ENCODE assay signal across 22 mouse cellular contexts in genomic region chr11:103120315-103120714, GRCm38 (mm10). TPM values are rescaled to one million over a fixed set of nuclear protein-coding genes. Genes with fewer than 3 reads are reported as not detected.
DNase-seq lines count a peak whose midpoint lies in the region; ATAC-seq and TF ChIP-seq lines count a peak whose summit lies in the region.
"Had no signal": no experiment of that assay in that cellular context is flagged by ENCODE, and none has a peak within 500 bp of the region (broad histone marks: within the 10 kb centered on the region; RNA-seq: fewer than 3 reads in every experiment).

No protein-coding gene starts in this region.

- peak; percentile 58 for DNase-seq in embryonic facial prominence, embryonic 14.5 days (ENCODE audit: low spot score)
- no peak for DNase-seq in embryonic facial prominence, embryonic 10.5 days (ENCODE audit: low spot score)
- DNase-seq in hindbrain, postnatal 0 days (ENCODE audit: low spot score): peak; percentile 38
- DNase-seq in urinary bladder, postnatal 14 days (ENCODE audit: low spot score): peak; percentile 20
- no peak for DNase-seq in urinary bladder, postnatal 10 days (ENCODE audit: low spot score)
- DNase-seq in liver, postnatal 0 days: no peak
- DNase-seq: cerebellum, adult 11 months; kidney, adult 18-20 months; kidney, postnatal 25 days; layer of hippocampus, adult 9-11 months; right cerebral cortex, adult 18-20 months had no signal

- H3K4me2 ChIP-seq in embryonic facial prominence, embryonic 14.5 days (ENCODE audit: low read depth, low read length): no peak overlapping the region
- H3K4me2 ChIP-seq in hindbrain, postnatal 0 days (ENCODE audit: low read depth, low read length): no peak overlapping the region
- H3K4me2 ChIP-seq in hindbrain, embryonic 16.5 days (ENCODE audit: low read length): no peak overlapping the region
- H3K4me2 ChIP-seq in forebrain, embryonic 13.5 days: no peak overlapping the region
- no peak overlapping the region for H3K4me2 ChIP-seq in liver, postnatal 0 days (ENCODE audit: low read depth, low read length)
- H3K4me2 ChIP-seq: embryonic facial prominence, embryonic 13.5 days; hindbrain, embryonic 14.5 days; limb, embryonic 13.5 days; liver, embryonic 15.5 days; stomach, embryonic 15.5 days had no signal

- TF ChIP-seq CTCF in hindbrain, postnatal 0 days (IDR thresholded peaks at IDR 0.05; ENCODE audit: low read depth): no peak
- no peak for TF ChIP-seq CTCF in liver, postnatal 0 days (IDR thresholded peaks at IDR 0.05; ENCODE audit: low read depth)

- H3K4me1 ChIP-seq in embryonic facial prominence, embryonic 14.5 days (ENCODE audit: control insufficient read depth, insufficient read depth, low read length): peaks cover 10% of the 10 kb centered on the region
- peaks cover 28% of the 10 kb centered on the region for H3K4me1 ChIP-seq in embryonic facial prominence, embryonic 10.5 days
- H3K4me1 ChIP-seq in hindbrain, postnatal 0 days (ENCODE audit: insufficient read depth, low read length): peaks cover 5% of the 10 kb centered on the region; the same call in 1 of the 2 replicates
- peaks cover 9% of the 10 kb centered on the region for H3K4me1 ChIP-seq in hindbrain, embryonic 16.5 days (ENCODE audit: control insufficient read depth, insufficient read depth, low read depth, low read length)
- H3K4me1 ChIP-seq in forebrain, embryonic 13.5 days: peaks cover 25% of the 10 kb centered on the region
- H3K4me1 ChIP-seq in liver, postnatal 0 days (ENCODE audit: insufficient read depth): peaks cover 17% of the 10 kb centered on the region

- no peaks in the 10 kb centered on the region for H3K36me3 ChIP-seq in embryonic facial prominence, embryonic 14.5 days (ENCODE audit: control insufficient read depth, insufficient read depth, low read length)
- no peaks in the 10 kb centered on the region for H3K36me3 ChIP-seq in embryonic facial prominence, embryonic 10.5 days (replicated peaks)
- no peaks in the 10 kb centered on the region for H3K36me3 ChIP-seq in hindbrain, postnatal 0 days (ENCODE audit: insufficient read depth, low read length)
- H3K36me3 ChIP-seq in hindbrain, embryonic 16.5 days (ENCODE audit: control insufficient read depth, insufficient read depth, low read length): no peaks in the 10 kb centered on the region
- H3K36me3 ChIP-seq in forebrain, embryonic 13.5 days (ENCODE audit: poor library complexity, severe bottlenecking): no peaks in the 10 kb centered on the region
- H3K36me3 ChIP-seq in liver, postnatal 0 days (replicated peaks; ENCODE audit: insufficient read depth, low read length): no peaks in the 10 kb centered on the region
- H3K36me3 ChIP-seq: embryonic facial prominence, embryonic 13.5 days; limb, embryonic 13.5 days; liver, embryonic 15.5 days; stomach, embryonic 15.5 days had no signal

- ATAC-seq in embryonic facial prominence, embryonic 14.5 days (ENCODE audit: low read depth): no peak
- ATAC-seq in hindbrain, postnatal 0 days: no peak
- no peak for ATAC-seq in hindbrain, embryonic 16.5 days
- no peak for ATAC-seq in forebrain, embryonic 13.5 days
- no peak for ATAC-seq in liver, postnatal 0 days
- ATAC-seq: activated CD4-positive, CD25-positive, alpha-beta regulatory T cell, adult 4 months; midbrain, embryonic 16.5 days; Patski had no signal

- peak overlapping the region; percentile 39; the same call in 1 of the 2 replicates for H3K27ac ChIP-seq in embryonic facial prominence, embryonic 14.5 days (replicated peaks; ENCODE audit: low read depth, low read length)
- no peak overlapping the region for H3K27ac ChIP-seq in embryonic facial prominence, embryonic 10.5 days (replicated peaks)
- H3K27ac ChIP-seq in hindbrain, postnatal 0 days: no peak overlapping the region
- H3K27ac ChIP-seq in hindbrain, embryonic 16.5 days (ENCODE audit: low read depth, low read length): no peak overlapping the region
- no peak overlapping the region for H3K27ac ChIP-seq in forebrain, embryonic 13.5 days
- no peak overlapping the region for H3K27ac ChIP-seq in liver, postnatal 0 days (ENCODE audit: low read depth)
- H3K27ac ChIP-seq: embryonic facial prominence, embryonic 13.5 days; hindbrain, embryonic 14.5 days; limb, embryonic 13.5 days; liver, embryonic 15.5 days; stomach, embryonic 15.5 days had no signal

- no peak overlapping the region for H3K9ac ChIP-seq in embryonic facial prominence, embryonic 14.5 days (ENCODE audit: low read depth, low read length)
- H3K9ac ChIP-seq in hindbrain, postnatal 0 days (replicated peaks; ENCODE audit: low read length): no peak overlapping the region
- H3K9ac ChIP-seq in hindbrain, embryonic 16.5 days (ENCODE audit: low read depth, low read length): no peak overlapping the region
- no peak overlapping the region for H3K9ac ChIP-seq in forebrain, embryonic 13.5 days
- no peak overlapping the region for H3K9ac ChIP-seq in liver, postnatal 0 days (replicated peaks)
- H3K9ac ChIP-seq: embryonic facial prominence, embryonic 13.5 days; hindbrain, embryonic 14.5 days; limb, embryonic 13.5 days; liver, embryonic 15.5 days; stomach, embryonic 15.5 days had no signal

- H3K27me3 ChIP-seq in embryonic facial prominence, embryonic 14.5 days (replicated peaks; ENCODE audit: control insufficient read depth, insufficient read depth, low read length): no peaks in the 10 kb centered on the region
- H3K27me3 ChIP-seq in embryonic facial prominence, embryonic 10.5 days (replicated peaks; ENCODE audit: low read depth, poor library complexity, severe bottlenecking): 0 out of 2 replicates have a peak, but pooled peaks cover 4% of the 10 kb centered on the region
- H3K27me3 ChIP-seq in hindbrain, postnatal 0 days (ENCODE audit: insufficient read depth, low read length): no peaks in the 10 kb centered on the region
- no peaks in the 10 kb centered on the region for H3K27me3 ChIP-seq in hindbrain, embryonic 16.5 days (replicated peaks; ENCODE audit: control insufficient read depth, insufficient read depth, low read length)
- H3K27me3 ChIP-seq in forebrain, embryonic 13.5 days: no peaks in the 10 kb centered on the region
- H3K27me3 ChIP-seq in liver, postnatal 0 days (ENCODE audit: insufficient read depth, low read length): no peaks in the 10 kb centered on the region
- H3K27me3 ChIP-seq: embryonic facial prominence, embryonic 13.5 days; limb, embryonic 13.5 days; liver, embryonic 15.5 days; megakaryocyte, embryonic 14.5 days; Patski; stomach, embryonic 15.5 days had no signal

- no peak for TF ChIP-seq EP300 in liver, postnatal 0 days (IDR thresholded peaks at IDR 0.05; ENCODE audit: low read depth)

- no peaks in the 10 kb centered on the region for H3K9me3 ChIP-seq in embryonic facial prominence, embryonic 14.5 days (ENCODE audit: control insufficient read depth, low read length)
- no peaks in the 10 kb centered on the region for H3K9me3 ChIP-seq in embryonic facial prominence, embryonic 10.5 days
- H3K9me3 ChIP-seq in hindbrain, postnatal 0 days (ENCODE audit: low read length): no peaks in the 10 kb centered on the region
- no peaks in the 10 kb centered on the region for H3K9me3 ChIP-seq in hindbrain, embryonic 16.5 days (ENCODE audit: control insufficient read depth, low read length)
- no peaks in the 10 kb centered on the region for H3K9me3 ChIP-seq in forebrain, embryonic 13.5 days (replicated peaks)
- H3K9me3 ChIP-seq in liver, postnatal 0 days (ENCODE audit: low read length): no peaks in the 10 kb centered on the region
- H3K9me3 ChIP-seq: embryonic facial prominence, embryonic 13.5 days; limb, embryonic 13.5 days; liver, embryonic 15.5 days; megakaryocyte, embryonic 14.5 days; stomach, embryonic 15.5 days had no signal

- no peak overlapping the region for H3K4me3 ChIP-seq in embryonic facial prominence, embryonic 14.5 days (ENCODE audit: low read depth, low read length)
- H3K4me3 ChIP-seq in embryonic facial prominence, embryonic 10.5 days: no peak overlapping the region
- H3K4me3 ChIP-seq in hindbrain, postnatal 0 days (ENCODE audit: low read length): no peak overlapping the region
- H3K4me3 ChIP-seq in hindbrain, embryonic 16.5 days (ENCODE audit: low read length): no peak overlapping the region
- no peak overlapping the region for H3K4me3 ChIP-seq in forebrain, embryonic 13.5 days
- H3K4me3 ChIP-seq in liver, postnatal 0 days (ENCODE audit: low read depth, low read length): no peak overlapping the region
- H3K4me3 ChIP-seq: embryonic facial prominence, embryonic 13.5 days; limb, embryonic 13.5 days; liver, embryonic 15.5 days; stomach, embryonic 15.5 days had no signal

- 42% methylated on average over 5 of the region's 5 CpGs for WGBS in embryonic facial prominence, embryonic 14.5 days
- 79% methylated on average over 5 of the region's 5 CpGs for WGBS in embryonic facial prominence, embryonic 10.5 days
- WGBS in hindbrain, postnatal 0 days: 50% methylated on average over 5 of the region's 5 CpGs
- 66% methylated on average over 5 of the region's 5 CpGs for WGBS in hindbrain, embryonic 16.5 days
- 75% methylated on average over 5 of the region's 5 CpGs for WGBS in forebrain, embryonic 13.5 days
- WGBS in liver, postnatal 0 days (ENCODE audit: insufficient replicate concordance): 72% methylated on average over 5 of the region's 5 CpGs

RNA-seq across cellular contexts. Expression of gene Hexim1, which starts 4.3 kb away (rescaled TPM):
- polyA plus RNA-seq in embryonic facial prominence, embryonic 14.5 days (2014; fragmentation: Nextera tagmentation; extraction: Ambion mirVana): 7.3 and 8.9 TPM in 2 replicates
- polyA plus RNA-seq in embryonic facial prominence, embryonic 10.5 days (2016; fragmentation: Nextera tagmentation; extraction: Ambion mirVana): 2.8 and 2.9 TPM in 2 replicates
- total RNA-seq in hindbrain, postnatal 0 days (2014; rRNA removed): 15.1 and 15.8 TPM in 2 replicates
- 4.4 and 5.1 TPM in 2 replicates for polyA plus RNA-seq in hindbrain, postnatal 0 days (2015; fragmentation: Nextera tagmentation; extraction: Ambion mirVana)
- 4.1 and 4.7 TPM in 2 replicates for polyA plus RNA-seq in hindbrain, embryonic 16.5 days (2015; fragmentation: Nextera tagmentation; extraction: Ambion mirVana)
- polyA plus RNA-seq in forebrain, embryonic 13.5 days (2015; fragmentation: Nextera tagmentation; extraction: Ambion mirVana): 3.3 and 4.1 TPM in 2 replicates
- polyA plus RNA-seq in liver, postnatal 0 days (2015; fragmentation: Nextera tagmentation; extraction: Ambion mirVana): 2.6 and 2.7 TPM in 2 replicates

RNA-seq across cellular contexts. Expression of gene Hexim2, which starts 11.9 kb away (rescaled TPM):
- polyA plus RNA-seq in embryonic facial prominence, embryonic 14.5 days (2014; fragmentation: Nextera tagmentation; extraction: Ambion mirVana): 6.8 and 9.5 TPM in 2 replicates
- polyA plus RNA-seq in embryonic facial prominence, embryonic 10.5 days (2016; fragmentation: Nextera tagmentation; extraction: Ambion mirVana): 8.4 and 10.9 TPM in 2 replicates
- total RNA-seq in hindbrain, postnatal 0 days (2014; rRNA removed): 28.9 and 40.4 TPM in 2 replicates
- polyA plus RNA-seq in hindbrain, postnatal 0 days (2015; fragmentation: Nextera tagmentation; extraction: Ambion mirVana): 30.2 and 30.7 TPM in 2 replicates
- 27.7 and 30.2 TPM in 2 replicates for polyA plus RNA-seq in hindbrain, embryonic 16.5 days (2015; fragmentation: Nextera tagmentation; extraction: Ambion mirVana)
- 13.4 and 13.9 TPM in 2 replicates for polyA plus RNA-seq in forebrain, embryonic 13.5 days (2015; fragmentation: Nextera tagmentation; extraction: Ambion mirVana)
- polyA plus RNA-seq in liver, postnatal 0 days (2015; fragmentation: Nextera tagmentation; extraction: Ambion mirVana): 3.4 and 3.7 TPM in 2 replicates

RNA-seq across cellular contexts. Expression of gene Acbd4, which starts 18.8 kb away (rescaled TPM):
- 15.0 and 21.4 TPM in 2 replicates for polyA plus RNA-seq in embryonic facial prominence, embryonic 14.5 days (2014; fragmentation: Nextera tagmentation; extraction: Ambion mirVana)
- polyA plus RNA-seq in embryonic facial prominence, embryonic 10.5 days (2016; fragmentation: Nextera tagmentation; extraction: Ambion mirVana): 6.3 and 10.1 TPM in 2 replicates
- total RNA-seq in hindbrain, postnatal 0 days (2014; rRNA removed): 13.2 and 19.0 TPM in 2 replicates
- polyA plus RNA-seq in hindbrain, postnatal 0 days (2015; fragmentation: Nextera tagmentation; extraction: Ambion mirVana): 18.5 and 20.8 TPM in 2 replicates
- polyA plus RNA-seq in hindbrain, embryonic 16.5 days (2015; fragmentation: Nextera tagmentation; extraction: Ambion mirVana): 14.2 and 16.4 TPM in 2 replicates
- 8.1 TPM in 2 replicates for polyA plus RNA-seq in forebrain, embryonic 13.5 days (2015; fragmentation: Nextera tagmentation; extraction: Ambion mirVana)
- polyA plus RNA-seq in liver, postnatal 0 days (2015; fragmentation: Nextera tagmentation; extraction: Ambion mirVana): 56.5 and 57.0 TPM in 2 replicates

RNA-seq across cellular contexts. Expression of gene Plcd3, which starts 18.9 kb away (rescaled TPM):
- polyA plus RNA-seq in embryonic facial prominence, embryonic 14.5 days (2014; fragmentation: Nextera tagmentation; extraction: Ambion mirVana): 3.0 and 3.2 TPM in 2 replicates
- polyA plus RNA-seq in embryonic facial prominence, embryonic 10.5 days (2016; fragmentation: Nextera tagmentation; extraction: Ambion mirVana): 1.7 and 2.6 TPM in 2 replicates
- total RNA-seq in hindbrain, postnatal 0 days (2014; rRNA removed): 9.4 and 13.8 TPM in 2 replicates
- 3.9 and 4.8 TPM in 2 replicates for polyA plus RNA-seq in hindbrain, postnatal 0 days (2015; fragmentation: Nextera tagmentation; extraction: Ambion mirVana)
- polyA plus RNA-seq in hindbrain, embryonic 16.5 days (2015; fragmentation: Nextera tagmentation; extraction: Ambion mirVana): 4.7 and 4.9 TPM in 2 replicates
- polyA plus RNA-seq in forebrain, embryonic 13.5 days (2015; fragmentation: Nextera tagmentation; extraction: Ambion mirVana): 0.92 and 1.2 TPM in 2 replicates
- polyA plus RNA-seq in liver, postnatal 0 days (2015; fragmentation: Nextera tagmentation; extraction: Ambion mirVana): 0.82 and 0.85 TPM in 2 replicates

RNA-seq across cellular contexts. Expression of gene Fmnl1, which starts 50.6 kb away (rescaled TPM):
- 3.3 and 3.5 TPM in 2 replicates for polyA plus RNA-seq in embryonic facial prominence, embryonic 14.5 days (2014; fragmentation: Nextera tagmentation; extraction: Ambion mirVana)
- polyA plus RNA-seq in embryonic facial prominence, embryonic 10.5 days (2016; fragmentation: Nextera tagmentation; extraction: Ambion mirVana): 0.49 and 0.67 TPM in 2 replicates
- total RNA-seq in hindbrain, postnatal 0 days (2014; rRNA removed): 12.8 and 15.5 TPM in 2 replicates
- polyA plus RNA-seq in hindbrain, postnatal 0 days (2015; fragmentation: Nextera tagmentation; extraction: Ambion mirVana): 6.4 and 6.9 TPM in 2 replicates
- 7.6 and 8.6 TPM in 2 replicates for polyA plus RNA-seq in hindbrain, embryonic 16.5 days (2015; fragmentation: Nextera tagmentation; extraction: Ambion mirVana)
- 0.76 and 0.92 TPM in 2 replicates for polyA plus RNA-seq in forebrain, embryonic 13.5 days (2015; fragmentation: Nextera tagmentation; extraction: Ambion mirVana)
- 4.1 and 5.9 TPM in 2 replicates for polyA plus RNA-seq in liver, postnatal 0 days (2015; fragmentation: Nextera tagmentation; extraction: Ambion mirVana)

Comparison
In these comparisons a context has a peak if more than half of its experiments do, and no peak if none do; other contexts are left out.
1. DNase-seq: peak in embryonic facial prominence, embryonic 14.5 days (single experiment), hindbrain, postnatal 0 days (single experiment) and urinary bladder, postnatal 14 days (single experiment); none in embryonic facial prominence, embryonic 10.5 days (single experiment), urinary bladder, postnatal 10 days (single experiment) and liver, postnatal 0 days (single experiment).